Mouse (Mus musculus) inflammation-experienced regulatory T-cells, adult 6 months (primary cell): ENCODE results near the gene Sema7a. TPM values are rescaled to one million over a fixed set of nuclear protein-coding genes. Genes with fewer than 3 reads are reported as not detected.

Experiments used
- ATAC-seq: one replicate; pipeline ENCODE4 v1.8.0; 2017
- polyA plus RNA-seq, 3 experiments: library from polyadenylated mRNA; unstranded; fragments of 100-300 nt; shearing (Covaris generic); gene quantifications; one replicate each; pipeline ENCODE4 v1.2.1; 2017

The Sema7a gene
- polyA plus RNA-seq, 3 experiments from 2014 or later = 1.8 TPM; not detected in 2

DNA sequence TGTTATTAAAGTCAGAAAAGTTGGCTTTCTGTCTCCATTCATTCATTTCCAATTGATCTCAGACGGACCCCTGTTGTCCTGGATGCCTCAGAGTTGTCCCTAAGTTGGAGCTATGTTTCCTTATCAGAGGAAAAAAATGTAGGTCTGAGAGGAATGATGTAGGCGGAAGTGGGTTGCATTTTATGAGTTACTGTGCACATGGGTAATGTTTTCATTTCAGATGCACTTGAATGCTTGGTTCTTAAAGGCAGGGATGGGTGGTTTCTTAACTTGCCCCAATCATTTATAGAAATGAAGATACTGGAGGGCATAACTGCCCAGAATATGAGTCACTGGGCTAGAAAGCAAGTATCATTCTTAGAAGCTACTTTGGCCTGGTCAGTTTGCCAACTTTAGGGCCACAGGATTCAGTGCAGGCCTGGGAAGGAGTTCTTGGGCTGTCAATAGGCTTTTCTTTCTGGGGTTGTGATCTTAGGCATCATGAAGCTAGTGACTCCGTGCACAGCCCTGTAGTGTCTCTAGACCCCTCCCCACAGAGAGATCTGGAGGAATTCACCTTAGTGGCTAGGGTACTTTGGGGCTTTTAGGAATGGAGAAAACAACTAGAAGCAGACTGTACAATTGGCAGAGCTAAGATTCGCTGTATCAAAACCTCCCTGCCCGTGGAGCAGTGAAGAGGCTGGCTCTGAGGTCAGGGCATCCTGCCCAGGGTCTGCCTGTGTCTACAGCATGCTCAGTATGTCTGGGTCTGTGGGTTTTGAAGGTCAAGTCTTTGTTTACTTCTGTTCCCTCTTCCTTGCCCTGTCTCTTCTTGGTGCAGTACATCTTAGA lies 1.5 kb upstream of the Sema7a start:
- no peak for ATAC-seq

GRCm38 (mm10) chr9:57940349-57940794 lies 460 bp downstream of the Sema7a start:
- peak; percentile 27 for ATAC-seq

DNA sequence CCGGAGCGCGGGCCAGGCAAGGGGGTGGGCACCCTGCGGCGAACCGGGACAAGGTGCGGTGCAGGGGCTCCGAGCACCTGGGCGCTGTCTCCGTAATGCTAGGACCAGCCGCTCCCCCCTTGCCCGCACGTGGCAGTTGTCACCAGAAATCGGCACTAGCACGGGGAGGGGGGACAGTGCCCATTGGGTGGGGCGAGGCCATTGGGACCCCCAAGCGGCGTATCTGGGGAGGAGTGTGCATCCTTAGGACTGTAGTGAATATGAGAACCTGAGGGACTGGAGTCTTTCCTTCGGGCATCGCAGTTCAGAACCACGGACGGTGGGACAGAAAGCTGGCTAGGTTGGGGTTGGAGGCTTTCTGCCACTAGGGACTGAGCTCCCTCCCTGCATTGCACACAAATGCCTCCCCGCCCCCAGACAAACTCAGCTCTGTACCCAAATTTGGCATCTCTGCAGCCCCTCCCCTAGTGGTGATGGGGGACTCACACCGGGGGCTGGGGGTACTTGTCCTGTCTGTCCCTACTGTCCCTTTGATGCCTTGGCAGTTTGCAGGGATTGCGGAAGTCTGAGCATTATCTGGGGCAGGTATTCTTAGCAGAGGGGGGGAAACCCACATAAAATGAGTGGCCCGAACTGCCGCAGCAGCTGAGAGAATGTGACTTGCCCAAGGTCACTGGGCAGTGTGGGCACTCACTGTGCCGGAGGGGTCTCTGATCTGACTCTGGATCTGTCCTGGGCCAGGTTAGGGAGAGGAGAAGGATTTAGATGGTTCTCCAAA lies 1.1 kb downstream of the Sema7a start:
- no peak for ATAC-seq

GRCm38 (mm10) chr9:57942039-57942438 lies 2.1 kb downstream of the Sema7a start:
- ATAC-seq = no peak

- no peak for ATAC-seq
These were observed 3.2 kb downstream of the Sema7a start for GRCm38 (mm10) chr9:57943067-57943466.

GRCm38 (mm10) chr9:57944572-57944971 lies 4.7 kb downstream of the Sema7a start:
- no peak for ATAC-seq

GRCm38 (mm10) chr9:57945771-57946616 lies 6.1 kb downstream of the Sema7a start:
- ATAC-seq = no peak

DNA sequence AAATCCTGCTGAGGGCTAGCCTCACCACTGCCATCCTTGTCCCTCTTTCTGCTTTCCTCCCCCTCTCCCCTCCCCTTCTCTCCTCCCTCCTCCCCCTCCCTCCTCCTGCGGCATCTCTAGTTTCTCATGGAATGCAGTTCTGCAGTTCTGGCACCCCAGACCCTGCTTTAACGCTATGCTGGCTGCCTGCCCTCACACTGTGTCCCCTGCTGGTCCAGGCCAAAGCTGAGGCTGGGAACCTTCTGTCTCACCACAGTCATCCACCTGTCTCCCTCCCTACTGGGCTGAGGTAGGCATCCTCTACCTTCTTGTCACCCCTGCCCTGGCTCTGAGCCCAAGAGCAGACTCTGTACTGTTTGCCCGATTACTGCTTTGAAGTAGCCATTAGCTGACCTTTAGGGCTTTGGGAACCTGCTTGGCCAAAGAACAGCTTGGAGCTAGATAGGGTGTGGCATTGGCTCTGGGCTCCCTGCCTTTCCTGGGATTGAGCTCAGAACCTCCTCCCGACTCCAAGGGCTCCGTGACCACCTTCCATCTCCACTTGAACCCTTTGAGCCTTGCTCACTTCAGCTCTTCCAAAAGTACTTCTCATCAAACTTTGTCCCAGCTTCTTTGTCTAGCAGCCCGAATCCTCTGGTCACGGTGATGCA lies 7.6 kb downstream of the Sema7a start:
- no peak for ATAC-seq

DNA sequence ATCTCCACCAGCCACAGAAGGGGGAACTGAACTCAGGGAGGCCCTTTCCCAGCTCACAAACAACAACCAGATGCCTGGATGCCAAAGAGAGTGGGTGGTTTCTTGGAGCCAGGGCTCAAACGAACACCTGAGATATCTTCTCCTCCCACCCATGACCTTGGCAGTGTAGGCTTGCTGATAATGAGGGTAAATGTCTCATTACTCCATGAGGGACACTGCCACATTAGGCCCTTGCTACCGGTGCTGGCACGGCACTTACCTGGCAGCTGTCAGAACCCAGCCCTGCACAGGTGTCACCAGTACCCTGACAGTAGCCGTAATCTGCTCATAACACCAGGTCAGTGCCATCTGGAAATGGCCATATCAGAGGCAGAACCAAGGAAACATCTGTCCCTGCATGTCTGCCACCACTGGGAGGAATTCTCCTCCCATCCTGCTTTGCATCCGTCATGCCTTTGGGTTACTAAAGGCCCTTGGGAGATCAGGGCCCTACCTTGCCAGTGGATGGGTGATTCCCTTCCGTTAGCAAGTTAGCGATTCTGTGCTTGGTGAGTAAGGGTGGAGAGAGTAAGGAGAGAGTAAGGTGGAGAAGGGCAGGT lies 8.5 kb downstream of the Sema7a start:
- ATAC-seq = no peak

DNA sequence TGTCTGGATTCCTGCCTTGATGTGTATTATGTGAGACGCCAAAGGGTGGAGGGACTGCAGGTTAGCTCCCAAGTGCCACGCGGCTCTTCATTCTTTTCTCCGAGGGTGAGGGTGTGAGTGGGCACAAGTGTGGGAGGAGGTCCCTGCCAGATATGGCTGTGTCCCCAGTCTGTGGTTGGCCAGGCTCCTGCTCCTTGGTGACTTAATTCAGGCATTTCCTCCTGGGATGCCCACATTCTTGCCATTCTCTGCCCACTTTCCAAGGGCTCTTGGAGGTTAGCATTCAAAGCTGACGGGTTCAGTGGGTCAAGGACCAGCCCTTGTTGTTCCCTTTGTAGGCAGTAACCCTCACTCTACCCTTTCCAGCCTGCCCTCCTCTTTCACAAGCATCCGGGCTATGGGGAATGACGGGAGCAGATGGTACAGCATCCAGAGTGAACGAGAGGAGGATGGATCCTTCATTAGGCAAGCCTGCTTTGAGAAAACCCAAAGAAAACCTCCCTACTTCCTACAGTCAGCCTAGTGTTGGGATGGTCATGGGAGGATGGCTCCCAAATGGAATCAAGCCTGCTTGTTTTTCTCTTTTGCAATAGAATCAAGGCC lies 9.3 kb downstream of the Sema7a start:
- no peak for ATAC-seq

DNA sequence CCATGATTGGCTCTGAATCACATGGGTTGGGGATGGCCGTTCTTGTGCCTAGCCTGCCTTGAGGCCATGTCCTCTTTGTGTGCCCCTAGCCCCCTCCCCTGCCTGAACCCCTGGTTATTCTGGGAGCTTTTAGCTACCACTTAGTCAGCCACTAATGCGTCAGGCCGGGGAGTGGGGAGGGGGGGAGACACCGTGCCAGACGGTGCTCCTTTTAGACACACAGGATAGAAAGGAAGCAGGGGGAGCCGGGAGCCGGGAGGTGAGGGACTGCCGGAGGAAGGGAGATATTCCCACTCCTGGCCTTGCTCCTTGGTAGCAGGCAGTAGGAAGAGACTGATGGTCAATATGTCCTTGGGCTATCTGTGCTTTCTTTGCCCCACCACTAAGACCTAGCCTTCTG lies 10.0 kb downstream of the Sema7a start:
- ATAC-seq = no peak

- no peak for ATAC-seq
These were observed 10.6 kb downstream of the Sema7a start for GRCm38 (mm10) chr9:57950519-57950918.

GRCm38 (mm10) chr9:57951993-57952392 lies 12.1 kb downstream of the Sema7a start:
- no peak for ATAC-seq

GRCm38 (mm10) chr9:57954962-57955744 lies 15.2 kb downstream of the Sema7a start:
- no peak for ATAC-seq

- no peak for ATAC-seq
These were observed 15.9 kb downstream of the Sema7a start for GRCm38 (mm10) chr9:57955764-57956163.

DNA sequence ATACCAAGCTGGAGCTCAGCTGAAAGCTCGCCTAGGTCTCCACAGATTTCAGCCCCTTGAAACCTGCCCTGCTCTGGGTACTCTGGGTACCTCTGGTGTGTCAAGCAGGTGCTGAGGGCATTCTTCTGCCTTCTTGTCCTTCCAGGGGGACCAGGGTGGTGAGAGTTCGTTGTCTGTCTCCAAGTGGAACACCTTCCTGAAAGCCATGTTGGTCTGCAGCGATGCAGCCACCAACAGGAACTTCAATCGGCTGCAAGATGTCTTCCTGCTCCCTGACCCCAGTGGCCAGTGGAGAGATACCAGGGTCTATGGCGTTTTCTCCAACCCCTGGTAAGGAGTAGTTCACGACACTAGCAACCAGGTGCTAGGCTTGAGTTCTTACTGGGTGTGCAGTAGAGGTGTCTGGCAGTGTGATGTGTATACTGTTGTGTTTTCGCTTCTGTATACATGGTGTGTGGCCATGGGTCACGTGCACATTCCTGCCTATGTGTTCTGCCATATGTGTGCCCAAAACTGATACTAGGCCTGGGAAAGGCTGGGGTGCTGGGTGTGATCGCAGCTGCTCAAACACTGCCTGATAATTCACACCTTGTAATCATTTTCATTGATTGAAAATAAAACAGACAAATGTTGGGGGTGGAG lies 16.4 kb downstream of the Sema7a start:
- no peak for ATAC-seq

- ATAC-seq = peak; percentile 68
These were observed 16.9 kb downstream of the Sema7a start for GRCm38 (mm10) chr9:57956838-57957236.

GRCm38 (mm10) chr9:57958615-57959014 lies 18.7 kb downstream of the Sema7a start:
- no peak for ATAC-seq

DNA sequence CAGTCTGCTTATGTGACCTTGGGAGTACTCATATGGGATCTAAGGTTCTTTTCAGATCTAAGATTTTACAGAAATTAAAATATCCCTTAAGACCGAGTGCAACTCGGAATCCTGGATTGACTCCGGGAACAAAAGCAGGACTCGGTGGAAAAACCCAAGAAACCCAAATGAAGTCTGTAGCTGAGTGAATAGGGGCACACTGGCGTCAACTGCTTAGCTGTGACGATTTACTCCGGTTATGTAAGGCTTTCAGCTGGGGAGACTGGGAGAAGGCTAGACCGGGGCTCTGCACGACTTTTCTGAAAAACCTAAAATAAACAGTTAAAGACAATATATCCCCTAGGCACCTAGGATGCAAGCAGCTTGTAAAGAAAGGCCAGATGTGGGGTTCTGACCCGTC lies 19.5 kb downstream of the Sema7a start:
- no peak for ATAC-seq
